Mouse (Mus musculus): ENCODE measurements around the gene Rin2. TPM values are rescaled to one million over a fixed set of nuclear protein-coding genes. Genes with fewer than 3 reads are reported as not detected.

Gene Rin2
- polyA plus RNA-seq, 1 experiment, result 8.2 TPM

DNA sequence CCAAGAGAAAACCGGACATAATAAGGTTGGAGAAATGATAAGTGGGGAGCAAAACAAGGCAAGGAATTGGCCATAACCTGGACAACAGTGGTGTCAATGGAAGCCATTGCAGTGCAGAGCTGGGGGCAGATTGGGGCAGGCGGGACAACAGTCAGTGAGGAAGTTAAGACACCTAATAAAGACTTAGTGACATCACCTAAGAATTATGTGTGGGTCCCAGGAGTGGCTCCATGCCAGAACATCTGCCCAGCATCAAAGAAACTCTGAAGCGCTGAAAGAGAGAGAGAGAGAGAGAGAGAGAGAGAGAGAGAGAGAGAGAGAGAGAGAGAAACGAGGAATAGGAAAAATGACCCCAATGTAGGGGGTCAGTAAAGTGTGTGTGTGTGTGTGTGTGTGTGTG, 6.9 kb upstream of the Rin2 start:
- Histone ChIP-seq H3K4me1 (ENCODE audit: control insufficient read depth, insufficient read depth, low read length) (no peaks in the 10 kb centered on the region), H3K9ac (ENCODE audit: low read depth, poor library complexity, severe bottlenecking) (no peak overlapping the region), H3K27me3 (ENCODE audit: control insufficient read depth, insufficient read depth, low read length, poor library complexity, severe bottlenecking) (no peaks in the 10 kb centered on the region), H3K4me3 (ENCODE audit: low read depth, low read length) (no peak overlapping the region), H3K27ac (ENCODE audit: insufficient read depth, low read length) (no peak overlapping the region), H3K9me3 (replicated peaks; ENCODE audit: control insufficient read depth, insufficient read depth, low read length, poor library complexity, severe bottlenecking) (no peaks in the 10 kb centered on the region), H3K36me3 (ENCODE audit: control insufficient read depth, insufficient read depth, low read length, poor library complexity, severe bottlenecking) (no peaks in the 10 kb centered on the region)
- TF ChIP-seq POLR2A (IDR thresholded peaks at IDR 0.05; ENCODE audit: insufficient read depth, low read length), result no peak
- no peak for TF ChIP-seq CTCF (IDR thresholded peaks at IDR 0.05; ENCODE audit: low read depth, low read length)
- no peak for TF ChIP-seq EP300 (IDR thresholded peaks at IDR 0.05; ENCODE audit: insufficient read depth, low read depth, low read length)

DNA sequence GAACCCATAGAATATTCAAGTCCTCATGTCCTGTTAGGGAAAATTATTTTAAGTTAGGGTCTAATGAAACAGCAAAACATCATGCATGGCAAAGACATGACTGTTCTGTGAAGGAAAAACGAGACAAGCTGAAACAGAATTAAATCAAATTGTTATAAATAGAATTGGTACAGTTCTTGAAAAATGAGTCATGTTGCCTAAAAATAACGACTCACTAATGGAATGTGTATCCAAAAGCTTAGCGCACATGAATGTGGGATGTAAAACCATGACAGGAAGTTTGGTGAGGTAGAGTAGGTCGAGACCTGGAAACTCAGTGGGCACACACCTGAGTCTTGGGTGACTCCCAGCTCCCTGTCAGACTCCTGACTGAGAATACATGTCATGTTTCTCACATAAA, 4.9 kb upstream of the Rin2 start:
- H3K36me3 ChIP-seq (ENCODE audit: control insufficient read depth, insufficient read depth, low read length, poor library complexity, severe bottlenecking), result no peaks in the 10 kb centered on the region
- TF ChIP-seq POLR2A (IDR thresholded peaks at IDR 0.05; ENCODE audit: insufficient read depth, low read length) (no peak), CTCF (IDR thresholded peaks at IDR 0.05; ENCODE audit: low read depth, low read length) (no peak), EP300 (IDR thresholded peaks at IDR 0.05; ENCODE audit: insufficient read depth, low read depth, low read length) (no peak)
- no peak overlapping the region for H3K4me3 ChIP-seq (ENCODE audit: low read depth, low read length)
- no peaks in the 10 kb centered on the region for H3K27me3 ChIP-seq (ENCODE audit: control insufficient read depth, insufficient read depth, low read length, poor library complexity, severe bottlenecking)
- no peaks in the 10 kb centered on the region for H3K9me3 ChIP-seq (replicated peaks; ENCODE audit: control insufficient read depth, insufficient read depth, low read length, poor library complexity, severe bottlenecking)
- H3K27ac ChIP-seq (ENCODE audit: insufficient read depth, low read length), result no peak overlapping the region
- no peak overlapping the region for H3K9ac ChIP-seq (ENCODE audit: low read depth, poor library complexity, severe bottlenecking)
- H3K4me1 ChIP-seq (ENCODE audit: control insufficient read depth, insufficient read depth, low read length), result no peaks in the 10 kb centered on the region

GRCm38 (mm10) chr2:145674496-145675141, 396 bp upstream of the Rin2 start:
- peak overlapping the region; percentile 84 for H3K9ac ChIP-seq (ENCODE audit: low read depth, poor library complexity, severe bottlenecking)

DNA sequence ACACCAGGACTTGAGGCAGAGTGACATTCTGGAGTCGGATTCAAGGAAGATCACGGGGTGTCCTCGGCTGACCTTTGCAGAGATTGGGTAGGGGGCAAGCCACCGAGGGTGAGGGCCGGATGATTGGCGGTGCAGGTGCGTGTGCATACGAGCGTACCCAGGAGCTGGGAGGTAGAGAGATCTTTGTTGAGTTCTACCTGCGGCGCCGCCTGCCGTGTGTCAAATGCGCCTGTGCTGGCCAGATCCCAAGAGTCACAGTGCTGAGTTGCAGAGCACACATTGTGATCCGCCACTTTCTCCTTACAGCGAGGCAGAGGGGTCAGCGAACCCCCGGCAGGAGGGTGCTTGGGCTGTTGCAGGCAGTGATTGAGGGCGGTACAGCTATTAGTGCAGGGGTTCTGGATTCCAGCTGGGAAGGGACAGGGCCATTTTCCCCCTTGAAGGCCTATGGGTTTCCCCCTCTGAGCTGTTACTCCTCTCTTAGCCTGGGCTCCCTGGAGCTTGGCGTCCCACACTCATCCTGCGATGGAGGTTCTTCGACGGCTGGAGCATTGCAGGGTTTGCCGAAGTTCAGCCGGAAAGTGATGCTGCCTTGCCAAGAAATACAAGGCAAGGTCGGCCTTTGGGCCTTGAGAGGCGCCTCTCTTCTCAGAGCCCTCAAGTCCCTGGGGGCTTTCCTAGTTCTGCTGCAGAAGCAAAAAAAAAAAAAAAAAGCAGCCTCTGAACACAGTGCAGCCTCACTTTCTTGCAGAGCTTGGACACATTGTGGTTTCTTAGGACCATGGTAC, 935 bp downstream of the Rin2 start:
- Histone ChIP-seq H3K27ac (ENCODE audit: insufficient read depth, low read length) (no peak overlapping the region), H3K9me3 (replicated peaks; ENCODE audit: control insufficient read depth, insufficient read depth, low read length, poor library complexity, severe bottlenecking) (no peaks in the 10 kb centered on the region), H3K36me3 (ENCODE audit: control insufficient read depth, insufficient read depth, low read length, poor library complexity, severe bottlenecking) (no peaks in the 10 kb centered on the region), H3K4me1 (ENCODE audit: control insufficient read depth, insufficient read depth, low read length) (no peaks in the 10 kb centered on the region), H3K27me3 (ENCODE audit: control insufficient read depth, insufficient read depth, low read length, poor library complexity, severe bottlenecking) (no peaks in the 10 kb centered on the region), H3K9ac (ENCODE audit: low read depth, poor library complexity, severe bottlenecking) (peak overlapping the region; percentile 84; the same call in 1 of the 2 replicates), H3K4me3 (ENCODE audit: low read depth, low read length) (peak overlapping the region; percentile 92)
- TF ChIP-seq POLR2A (IDR thresholded peaks at IDR 0.05; ENCODE audit: insufficient read depth, low read length) (no peak), EP300 (IDR thresholded peaks at IDR 0.05; ENCODE audit: insufficient read depth, low read depth, low read length) (no peak), CTCF (IDR thresholded peaks at IDR 0.05; ENCODE audit: low read depth, low read length) (no peak)

More at GRCm38 (mm10) chr2:145674496-145675141, 396 bp upstream of the Rin2 start:
- no peak for TF ChIP-seq POLR2A (IDR thresholded peaks at IDR 0.05; ENCODE audit: insufficient read depth, low read length)
- TF ChIP-seq EP300 (IDR thresholded peaks at IDR 0.05; ENCODE audit: insufficient read depth, low read depth, low read length), result no peak
- TF ChIP-seq CTCF (IDR thresholded peaks at IDR 0.05; ENCODE audit: low read depth, low read length), result no peak
- Histone ChIP-seq H3K4me1 (ENCODE audit: control insufficient read depth, insufficient read depth, low read length) (no peaks in the 10 kb centered on the region), H3K4me3 (ENCODE audit: low read depth, low read length) (peak overlapping the region; percentile 92), H3K27me3 (ENCODE audit: control insufficient read depth, insufficient read depth, low read length, poor library complexity, severe bottlenecking) (no peaks in the 10 kb centered on the region), H3K9me3 (replicated peaks; ENCODE audit: control insufficient read depth, insufficient read depth, low read length, poor library complexity, severe bottlenecking) (no peaks in the 10 kb centered on the region), H3K36me3 (ENCODE audit: control insufficient read depth, insufficient read depth, low read length, poor library complexity, severe bottlenecking) (no peaks in the 10 kb centered on the region), H3K27ac (ENCODE audit: insufficient read depth, low read length) (peak overlapping the region; percentile 66; the same call in 1 of the 2 replicates)

DNA sequence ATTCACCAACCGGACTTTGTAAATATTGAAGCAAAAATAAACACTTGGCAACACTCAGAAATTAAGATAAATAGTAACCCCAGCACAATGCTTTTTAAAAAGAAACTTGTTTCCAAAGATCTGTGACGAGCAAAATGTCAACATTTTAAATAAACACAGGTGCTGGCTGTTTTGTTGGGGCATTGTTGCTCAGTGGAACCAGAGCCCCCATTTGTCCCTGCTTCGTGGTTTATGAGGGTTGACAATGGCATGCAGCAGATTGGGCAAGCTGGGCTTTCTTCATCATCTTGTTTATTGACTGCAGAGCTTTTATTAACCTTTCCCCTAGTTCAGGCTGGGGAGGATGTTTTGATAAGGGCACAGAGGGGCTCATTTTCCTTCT, 1.5 kb downstream of the Rin2 start:
- no peak overlapping the region for H3K27ac ChIP-seq (ENCODE audit: insufficient read depth, low read length)
- no peaks in the 10 kb centered on the region for H3K36me3 ChIP-seq (ENCODE audit: control insufficient read depth, insufficient read depth, low read length, poor library complexity, severe bottlenecking)
- H3K4me1 ChIP-seq (ENCODE audit: control insufficient read depth, insufficient read depth, low read length), result no peaks in the 10 kb centered on the region
- H3K4me3 ChIP-seq (ENCODE audit: low read depth, low read length), result no peak overlapping the region
- no peaks in the 10 kb centered on the region for H3K27me3 ChIP-seq (ENCODE audit: control insufficient read depth, insufficient read depth, low read length, poor library complexity, severe bottlenecking)
- TF ChIP-seq EP300 (IDR thresholded peaks at IDR 0.05; ENCODE audit: insufficient read depth, low read depth, low read length), result no peak
- no peak for TF ChIP-seq CTCF (IDR thresholded peaks at IDR 0.05; ENCODE audit: low read depth, low read length)
- TF ChIP-seq POLR2A (IDR thresholded peaks at IDR 0.05; ENCODE audit: insufficient read depth, low read length), result no peak
- no peak overlapping the region for H3K9ac ChIP-seq (ENCODE audit: low read depth, poor library complexity, severe bottlenecking)
- no peaks in the 10 kb centered on the region for H3K9me3 ChIP-seq (replicated peaks; ENCODE audit: control insufficient read depth, insufficient read depth, low read length, poor library complexity, severe bottlenecking)

- no peak for TF ChIP-seq POLR2A (IDR thresholded peaks at IDR 0.05; ENCODE audit: insufficient read depth, low read length)
- no peak for TF ChIP-seq CTCF (IDR thresholded peaks at IDR 0.05; ENCODE audit: low read depth, low read length)
- no peak for TF ChIP-seq EP300 (IDR thresholded peaks at IDR 0.05; ENCODE audit: insufficient read depth, low read depth, low read length)
- Histone ChIP-seq H3K36me3 (ENCODE audit: control insufficient read depth, insufficient read depth, low read length, poor library complexity, severe bottlenecking) (no peaks in the 10 kb centered on the region), H3K27ac (ENCODE audit: insufficient read depth, low read length) (no peak overlapping the region), H3K27me3 (ENCODE audit: control insufficient read depth, insufficient read depth, low read length, poor library complexity, severe bottlenecking) (no peaks in the 10 kb centered on the region), H3K4me1 (ENCODE audit: control insufficient read depth, insufficient read depth, low read length) (no peaks in the 10 kb centered on the region), H3K9me3 (replicated peaks; ENCODE audit: control insufficient read depth, insufficient read depth, low read length, poor library complexity, severe bottlenecking) (no peaks in the 10 kb centered on the region), H3K9ac (ENCODE audit: low read depth, poor library complexity, severe bottlenecking) (no peak overlapping the region), H3K4me3 (ENCODE audit: low read depth, low read length) (no peak overlapping the region)
These were observed 1.9 kb downstream of the Rin2 start for GRCm38 (mm10) chr2:145676936-145677335.

Measured in ES-Bruce4 (cell line).